Mouse (Mus musculus): ENCODE data around the gene Gcgr. TPM values are rescaled to one million over a fixed set of nuclear protein-coding genes. Genes with fewer than 3 reads are reported as not detected.

The Gcgr gene
- polyA plus RNA-seq (2012; rRNA removed; ENCODE audit: low replicate concordance), result 1.3 and 3.8 TPM in 2 replicates

GRCm38 (mm10) chr11:120530085-120530964 lies at the start of gene Gcgr:
Gene Gcgr, plus strand, starts transcription at chr11:120530699.

DNA sequence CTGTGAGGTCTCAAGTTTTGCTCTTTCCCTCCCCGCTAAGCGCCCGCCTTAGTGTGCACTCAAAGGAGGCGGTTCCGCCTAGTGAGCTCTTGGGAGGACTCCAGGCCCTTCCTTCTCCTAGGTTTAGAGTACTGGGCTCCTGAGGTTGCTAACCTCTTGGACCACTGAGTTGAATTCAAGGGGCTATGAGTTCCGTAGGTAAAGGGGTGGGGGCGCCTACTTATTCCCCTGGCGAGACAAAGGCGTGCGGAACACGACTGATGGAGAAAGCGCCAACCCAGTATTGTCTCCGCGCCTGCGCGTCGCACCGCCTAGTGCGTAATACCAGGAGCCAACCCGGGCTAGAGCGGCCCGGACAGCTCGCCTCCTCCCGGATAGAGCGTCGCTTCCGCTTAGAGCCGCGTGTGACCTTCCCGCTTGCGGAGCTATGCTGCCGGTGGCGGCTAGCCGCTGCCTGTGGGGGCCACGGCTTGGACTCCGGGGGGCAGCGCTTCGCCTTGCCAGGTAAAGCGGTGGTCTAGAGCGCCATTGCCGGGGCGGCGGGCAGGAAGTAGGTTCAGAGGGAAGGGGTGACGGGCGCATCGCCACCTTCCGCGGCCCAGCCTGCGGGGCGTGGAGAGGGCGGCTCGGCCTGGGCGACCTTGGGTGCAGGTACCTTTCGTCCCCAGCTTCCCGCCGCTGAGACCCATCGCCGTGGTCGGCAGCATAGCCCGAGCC lies 46.1 kb upstream of the Gcgr start, which contains the start of gene Mrpl12:
Mrpl12 (plus strand) TSS at position 349 of the 717 bp plus-strand sequence.

DNA sequence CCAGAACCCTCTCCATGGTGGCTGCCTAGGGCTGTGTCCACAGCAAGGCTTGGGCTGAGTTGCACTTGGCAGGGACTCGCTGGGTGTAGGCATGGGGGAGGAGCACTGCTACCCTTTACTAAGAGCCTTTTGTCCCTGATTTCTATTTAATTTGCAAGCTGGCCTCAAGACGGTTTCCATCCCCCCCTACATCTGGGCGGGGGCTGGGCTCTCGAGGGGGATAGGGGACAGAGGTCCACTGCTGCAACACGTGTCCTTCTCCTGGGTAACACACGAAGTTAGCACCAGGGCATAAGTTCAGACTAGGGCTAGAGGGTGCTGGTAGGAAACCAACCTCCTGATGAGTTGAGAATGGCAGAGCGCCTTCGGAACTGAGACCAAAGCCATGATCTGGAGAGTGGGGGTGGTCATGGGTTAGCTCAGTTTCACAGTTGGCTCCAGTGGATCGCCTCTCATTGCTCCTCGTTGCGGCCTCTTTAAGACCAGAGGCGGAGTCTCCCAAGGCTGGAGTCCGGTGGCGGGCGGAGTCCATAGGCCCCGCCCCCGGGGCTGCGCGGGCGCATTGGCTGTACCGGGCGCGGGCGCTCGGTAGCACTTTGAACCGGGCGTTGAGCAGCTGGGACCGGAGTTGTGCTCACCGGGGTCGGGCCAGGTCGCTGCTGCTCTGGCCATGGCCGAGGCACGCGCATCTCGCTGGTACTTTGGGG lies 39.0 kb upstream of the Gcgr start, which contains the start of gene Slc25a10:
Slc25a10 (plus strand) TSS at position 524 of the 707 bp plus-strand sequence.

DNA sequence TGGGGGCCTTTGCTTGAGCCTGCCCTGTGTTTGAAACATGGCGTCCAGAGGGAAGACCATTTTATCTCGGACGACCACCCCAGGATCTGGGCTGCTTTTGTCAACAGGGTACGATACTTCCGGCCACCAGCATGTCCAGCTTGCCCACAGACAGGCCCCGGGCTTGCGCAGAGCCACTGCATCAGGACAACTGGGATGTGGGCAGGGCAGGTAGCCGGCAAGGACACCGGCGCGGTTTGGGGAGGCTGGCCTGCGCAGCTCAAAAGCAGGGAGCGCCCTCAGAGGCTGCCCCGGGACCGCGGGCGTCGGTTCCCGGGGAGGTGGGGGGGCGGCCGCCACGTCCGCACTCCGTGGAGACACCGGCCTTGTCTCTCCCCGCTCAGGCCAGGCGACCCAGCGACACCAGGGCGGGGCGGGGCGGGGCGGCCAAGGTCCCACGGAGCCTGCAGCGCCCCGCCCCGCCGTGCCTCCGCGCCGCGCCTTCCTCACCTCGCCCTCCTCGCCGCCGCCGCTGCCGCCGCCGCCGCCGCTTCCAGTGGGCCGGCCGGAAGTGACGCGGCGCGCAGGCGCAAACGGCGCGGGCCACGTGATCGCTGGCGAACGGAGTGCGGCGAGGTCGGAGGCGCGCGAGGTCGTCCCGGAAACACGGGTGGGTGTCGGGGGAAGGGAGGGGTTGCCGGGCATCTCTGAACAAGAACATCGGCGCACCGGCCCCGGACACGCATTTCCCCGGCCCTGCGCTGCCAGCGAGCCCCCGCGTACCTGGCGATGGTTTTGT lies 18.9 kb downstream of the Gcgr start, which contains the start of gene Mcrip1:
Mcrip1 (minus strand) TSS at position 560 of the 778 bp plus-strand sequence.

DNA sequence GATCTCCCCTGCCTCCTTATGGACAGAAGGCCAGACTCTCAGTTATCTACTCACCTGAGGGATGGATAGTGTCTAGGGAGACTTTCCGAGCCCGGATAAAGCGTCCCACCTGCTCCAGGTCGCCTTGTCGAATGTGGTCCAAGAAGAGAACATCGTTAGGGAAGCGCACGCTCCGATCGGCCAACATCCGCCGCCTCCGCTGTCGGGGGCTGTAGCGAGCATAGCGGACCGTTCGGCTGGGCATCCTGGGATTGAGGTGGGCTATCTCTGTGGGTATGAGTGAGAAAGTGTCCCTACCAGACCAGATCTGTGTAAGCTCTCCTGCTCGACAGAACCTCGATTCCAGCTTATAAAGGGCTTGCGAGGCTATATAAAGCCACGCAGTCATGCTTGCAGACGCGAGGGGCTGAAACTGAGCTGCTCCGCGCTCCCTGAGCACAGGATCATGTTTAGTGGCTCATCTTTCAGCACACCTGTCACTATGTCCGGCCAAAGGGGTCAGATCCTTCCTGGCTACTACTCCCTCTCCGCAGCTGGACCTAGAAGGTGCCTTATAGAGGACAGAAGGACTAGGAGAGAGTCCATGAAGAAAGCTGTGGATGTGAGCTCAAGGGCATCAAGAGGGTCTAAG lies 20.4 kb downstream of the Gcgr start, which contains the start of gene Ppp1r27:
Ppp1r27 (minus strand) TSS at position 323 of the 631 bp plus-strand sequence.

GRCm38 (mm10) chr11:120572752-120573584 lies 42.5 kb downstream of the Gcgr start, which contains the start of gene P4hb:
Gene P4hb, minus strand, starts transcription at chr11:120573253.

GRCm38 (mm10) chr11:120581490-120582267 lies 51.2 kb downstream of the Gcgr start, which contains the start of gene Arhgdia:
Gene Arhgdia, minus strand, starts transcription at chr11:120581624.

Other genes starting within 250 kb of the Gcgr start
- 1,196 and 1,314 TPM in 2 replicates for gene Actg1, start 182.2 kb upstream of the Gcgr start, polyA plus RNA-seq (2012; rRNA removed; ENCODE audit: low replicate concordance)
- not detected in 2 replicates for gene Fscn2, start 169.2 kb upstream of the Gcgr start, polyA plus RNA-seq (2012; rRNA removed; ENCODE audit: low replicate concordance)
- 33.9 and 79.5 TPM in 2 replicates for gene Faap100, start 151.9 kb upstream of the Gcgr start, polyA plus RNA-seq (2012; rRNA removed; ENCODE audit: low replicate concordance)
- gene Nploc4, start 93.0 kb upstream of the Gcgr start, polyA plus RNA-seq (2012; rRNA removed; ENCODE audit: low replicate concordance), result 67.6 and 68.3 TPM in 2 replicates
- gene Tspan10, start 88.1 kb upstream of the Gcgr start, polyA plus RNA-seq (2012; rRNA removed; ENCODE audit: low replicate concordance), result 0.09 TPM in 1 of 2 replicates, not detected in the other
- 0.70 and 1.1 TPM in 2 replicates for gene Pde6g, start 77.2 kb upstream of the Gcgr start, polyA plus RNA-seq (2012; rRNA removed; ENCODE audit: low replicate concordance)
- gene Oxld1, start 72.6 kb upstream of the Gcgr start, polyA plus RNA-seq (2012; rRNA removed; ENCODE audit: low replicate concordance), result 27.4 and 32.4 TPM in 2 replicates
- 15.0 and 26.0 TPM in 2 replicates for gene Ccdc137, start 72.6 kb upstream of the Gcgr start, polyA plus RNA-seq (2012; rRNA removed; ENCODE audit: low replicate concordance)
- 29.0 and 40.5 TPM in 2 replicates for gene Arl16, start 63.1 kb upstream of the Gcgr start, polyA plus RNA-seq (2012; rRNA removed; ENCODE audit: low replicate concordance)
- gene Mrpl12, start 46.1 kb upstream of the Gcgr start, polyA plus RNA-seq (2012; rRNA removed; ENCODE audit: low replicate concordance), result 108 and 111 TPM in 2 replicates
- gene Slc25a10, start 38.9 kb upstream of the Gcgr start, polyA plus RNA-seq (2012; rRNA removed; ENCODE audit: low replicate concordance), result 651 and 925 TPM in 2 replicates
- gene Mcrip1, start 19.0 kb downstream of the Gcgr start, polyA plus RNA-seq (2012; rRNA removed; ENCODE audit: low replicate concordance), result 157 and 174 TPM in 2 replicates
- not detected in 2 replicates for gene Ppp1r27, start 20.4 kb downstream of the Gcgr start, polyA plus RNA-seq (2012; rRNA removed; ENCODE audit: low replicate concordance)
- gene P4hb, start 42.6 kb downstream of the Gcgr start, polyA plus RNA-seq (2012; rRNA removed; ENCODE audit: low replicate concordance), result 212 and 315 TPM in 2 replicates
- gene Arhgdia, start 50.9 kb downstream of the Gcgr start, polyA plus RNA-seq (2012; rRNA removed; ENCODE audit: low replicate concordance), result 706 and 742 TPM in 2 replicates
- gene Alyref, start 67.7 kb downstream of the Gcgr start, polyA plus RNA-seq (2012; rRNA removed; ENCODE audit: low replicate concordance), result 26.4 and 41.1 TPM in 2 replicates
- 102 and 121 TPM in 2 replicates for gene Anapc11, start 67.7 kb downstream of the Gcgr start, polyA plus RNA-seq (2012; rRNA removed; ENCODE audit: low replicate concordance)
- gene Npb, start 77.8 kb downstream of the Gcgr start, polyA plus RNA-seq (2012; rRNA removed; ENCODE audit: low replicate concordance), result 0.39 and 2.5 TPM in 2 replicates
- 202 and 224 TPM in 2 replicates for gene Pcyt2, start 87.2 kb downstream of the Gcgr start, polyA plus RNA-seq (2012; rRNA removed; ENCODE audit: low replicate concordance)
- 63.3 and 73.1 TPM in 2 replicates for gene Sirt7, start 94.5 kb downstream of the Gcgr start, polyA plus RNA-seq (2012; rRNA removed; ENCODE audit: low replicate concordance)
- gene Mafg, start 102.9 kb downstream of the Gcgr start, polyA plus RNA-seq (2012; rRNA removed; ENCODE audit: low replicate concordance), result 53.4 and 67.3 TPM in 2 replicates
- 8.3 and 23.9 TPM in 2 replicates for gene Pycr1, start 113.1 kb downstream of the Gcgr start, polyA plus RNA-seq (2012; rRNA removed; ENCODE audit: low replicate concordance)
- gene Myadml2, start 117.5 kb downstream of the Gcgr start, polyA plus RNA-seq (2012; rRNA removed; ENCODE audit: low replicate concordance), result 0.14 TPM in 1 of 2 replicates, not detected in the other
- 5.0 TPM in 1 of 2 replicates, not detected in the other for gene Notum, start 130.5 kb downstream of the Gcgr start, polyA plus RNA-seq (2012; rRNA removed; ENCODE audit: low replicate concordance)
- 89.5 and 105 TPM in 2 replicates for gene Aspscr1, start 142.3 kb downstream of the Gcgr start, polyA plus RNA-seq (2012; rRNA removed; ENCODE audit: low replicate concordance)
- gene Cenpx, start 183.0 kb downstream of the Gcgr start, polyA plus RNA-seq (2012; rRNA removed; ENCODE audit: low replicate concordance), result 89.1 and 110 TPM in 2 replicates
- 30.1 and 63.6 TPM in 2 replicates for gene Lrrc45, start 183.2 kb downstream of the Gcgr start, polyA plus RNA-seq (2012; rRNA removed; ENCODE audit: low replicate concordance)
- 16.6 and 55.7 TPM in 2 replicates for gene Rac3, start 190.8 kb downstream of the Gcgr start, polyA plus RNA-seq (2012; rRNA removed; ENCODE audit: low replicate concordance)
- gene Dcxr, start 196.6 kb downstream of the Gcgr start, polyA plus RNA-seq (2012; rRNA removed; ENCODE audit: low replicate concordance), result 141 and 144 TPM in 2 replicates
- gene Cbr2, start 201.4 kb downstream of the Gcgr start, polyA plus RNA-seq (2012; rRNA removed; ENCODE audit: low replicate concordance), result 204 and 309 TPM in 2 replicates
- 0.50 and 9.3 TPM in 2 replicates for gene Hmga1b, start 232.1 kb downstream of the Gcgr start, polyA plus RNA-seq (2012; rRNA removed; ENCODE audit: low replicate concordance)